Mouse (Mus musculus): ENCODE results near the gene Ciao1. TPM values are rescaled to one million over a fixed set of nuclear protein-coding genes. Genes with fewer than 3 reads are reported as not detected.
"Not testable (repeated sequence)": the region's sequence is repeated elsewhere in the genome, so short reads cannot be mapped to it uniquely, and the experiment has no call there.

Gene Ciao1
- total RNA-seq (2021), result 10 to 100 TPM; 48.4 to 53.4 TPM
- long read RNA-seq, experiment 1, transcript Ciao1-201 (7 exons, 3,075 nt), result major isoform, 23 of 27 reads
- long read RNA-seq, experiment 1, partial matches to known transcripts, result 1 of 27 reads
- long read RNA-seq, experiment 1, other reads (novel, unspliced or antisense), result 3 of 27 reads
- long read RNA-seq, experiment 2, transcript Ciao1-201 (7 exons, 3,075 nt), result major isoform, 18 of 20 reads
- long read RNA-seq, experiment 2, partial matches to known transcripts, result 2 of 20 reads
- long read RNA-seq, experiment 2, other reads (novel, unspliced or antisense), result 0 of 20 reads

DNA sequence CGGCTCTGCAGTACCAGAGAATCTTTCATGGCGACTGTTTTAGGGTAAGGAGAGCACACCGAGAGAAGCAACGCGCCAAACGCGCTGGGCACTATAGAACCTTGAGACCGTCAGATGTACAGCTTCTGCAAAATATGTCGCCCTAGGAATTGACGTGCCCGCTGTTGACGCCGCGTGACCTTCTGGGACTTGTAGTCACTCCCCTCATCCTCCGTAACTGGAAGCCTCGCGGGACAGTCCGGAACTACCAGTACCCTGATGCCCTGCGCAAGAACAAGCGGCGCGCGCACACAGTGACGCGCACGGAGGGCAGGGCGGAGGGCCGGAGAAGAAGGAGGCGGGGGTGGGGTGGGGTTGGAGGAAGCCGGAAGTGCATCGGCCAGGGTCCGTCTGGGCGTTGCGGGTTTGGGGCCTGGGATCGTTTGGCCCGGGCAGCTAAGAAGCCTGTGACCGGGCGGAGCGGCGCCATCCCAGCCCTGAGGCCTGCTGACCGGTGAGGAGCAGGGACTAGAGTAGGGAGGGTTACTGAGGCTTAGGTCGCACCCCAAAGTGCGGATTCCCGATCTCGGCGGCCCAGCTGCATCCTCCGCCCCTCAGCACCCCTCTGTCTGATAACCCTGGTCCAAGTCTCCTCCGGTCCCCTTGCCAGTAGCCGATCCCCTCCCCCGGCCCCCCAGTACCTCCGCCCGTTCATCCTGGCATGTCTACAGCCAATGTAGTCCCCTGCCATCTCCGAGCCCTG, at the start of gene Ciao1, which contains the start of gene Tmem127:
Gene Ciao1, minus strand, starts transcription at position 225 of the 742 bp plus-strand sequence.
Gene Tmem127, plus strand, starts transcription at position 317 of the 742 bp plus-strand sequence.
- TF ChIP-seq CTCF (IDR thresholded peaks at IDR 0.05), result no peak
- Histone ChIP-seq H3K27ac (peak within 1 kb of the TSS; percentile 97), H3K4me3 (peak within 1 kb of the TSS; percentile 94)
- DNase-seq, result peak; percentile 99
- intact Hi-C loops (cut with DNase I), result loop anchor here (2.0 kb wide), 1 partner anchor 93 kb away; no protein-coding TSS in a partner anchor

DNA sequence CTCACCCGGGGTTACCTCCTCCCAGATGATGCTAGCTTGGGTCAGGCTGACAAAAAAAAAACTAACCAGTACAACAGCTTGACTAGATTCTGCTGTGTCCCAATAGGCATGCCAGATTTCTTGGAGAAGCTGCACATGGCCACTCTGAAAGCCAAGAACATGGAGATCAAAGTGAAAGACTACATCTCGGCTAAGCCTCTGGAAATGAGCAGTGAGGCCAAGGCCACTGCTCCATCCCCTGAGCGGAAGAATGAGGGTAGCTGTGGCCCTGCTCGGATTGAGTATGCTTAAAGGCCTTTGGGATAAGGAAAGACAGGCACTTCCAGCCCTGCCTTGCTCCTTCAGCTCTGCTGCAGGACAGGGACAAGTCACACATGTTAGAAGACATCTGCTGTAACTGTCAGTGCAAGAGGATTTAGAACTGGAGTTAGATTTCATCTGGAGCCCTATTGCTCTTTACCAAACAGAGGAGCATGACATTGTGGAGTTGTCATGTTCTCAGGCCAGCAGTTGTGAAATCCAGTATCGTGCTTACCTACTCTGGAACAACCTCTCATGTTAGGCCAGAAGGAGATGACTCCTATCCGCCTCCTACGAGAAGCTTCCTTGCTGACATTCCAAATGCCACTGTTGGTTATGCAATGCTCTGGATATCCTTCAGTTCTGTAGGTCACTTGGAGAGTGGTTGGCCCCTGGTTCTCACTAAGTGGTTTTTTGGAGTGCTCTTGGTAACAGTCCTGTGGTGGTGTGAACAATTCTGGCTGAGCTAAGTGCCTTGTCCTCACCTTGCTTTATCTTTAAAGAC, 49.6 kb upstream of the Ciao1 start:
- intact Hi-C loops (cut with DNase I), result loop anchor here (5.0 kb wide), 1 partner anchor 45 kb away; no protein-coding TSS in a partner anchor
- Histone ChIP-seq H3K4me3 (peak overlapping the region; percentile 13; the same call in 1 of the 2 replicates), H3K27ac (peak overlapping the region; percentile 92)
- no peak for TF ChIP-seq CTCF (IDR thresholded peaks at IDR 0.05)
- peak; percentile 64 for DNase-seq

DNA sequence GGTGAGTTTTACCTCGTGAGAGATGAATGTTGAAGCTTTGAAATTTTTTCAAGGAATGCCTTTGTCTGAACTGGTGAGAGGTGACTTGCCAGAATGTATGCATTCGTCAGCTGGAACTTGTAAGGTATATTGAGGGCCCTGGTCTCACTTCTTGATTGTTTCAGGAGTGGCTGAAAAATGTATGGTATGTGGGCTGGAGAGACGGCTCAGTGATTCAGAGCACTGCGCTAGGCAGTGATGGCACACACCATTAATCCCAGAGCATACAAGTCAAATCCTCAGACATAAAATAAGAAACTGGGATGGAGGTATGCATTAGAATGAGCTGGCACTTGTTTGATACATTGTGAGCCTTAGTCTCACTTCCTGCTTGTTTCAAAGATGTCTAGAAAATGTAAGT, 44.6 kb upstream of the Ciao1 start:
- DNase-seq, result no peak
- TF ChIP-seq CTCF (IDR thresholded peaks at IDR 0.05), result no peak
- H3K27ac ChIP-seq, result no peak overlapping the region
- intact Hi-C loops (cut with DNase I), result no loop called here
- no peak overlapping the region for H3K4me3 ChIP-seq

DNA sequence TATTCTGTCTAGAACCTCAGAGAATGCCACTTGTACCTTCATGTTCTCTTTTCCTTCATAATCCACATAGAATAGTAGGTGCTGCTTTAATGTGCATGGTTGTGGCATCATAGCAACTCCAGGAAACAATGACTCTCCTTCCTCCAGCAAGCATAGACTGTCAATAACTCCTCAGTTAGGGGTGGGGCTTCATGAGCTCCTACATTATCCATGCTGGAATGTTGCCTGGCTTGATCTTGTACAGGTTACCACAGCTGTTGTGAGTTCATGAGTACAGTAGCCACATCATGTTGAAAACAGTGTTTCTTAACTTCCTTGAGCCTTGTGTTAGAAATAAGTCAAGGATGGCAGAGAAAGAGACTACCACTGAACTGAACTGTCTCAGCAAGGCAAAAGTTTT, 30.5 kb upstream of the Ciao1 start:
- intact Hi-C loops (cut with DNase I), result no loop called here
- no peak overlapping the region for H3K27ac ChIP-seq
- H3K4me3 ChIP-seq, result no peak overlapping the region
- TF ChIP-seq CTCF (IDR thresholded peaks at IDR 0.05), result no peak
- no peak for DNase-seq

DNA sequence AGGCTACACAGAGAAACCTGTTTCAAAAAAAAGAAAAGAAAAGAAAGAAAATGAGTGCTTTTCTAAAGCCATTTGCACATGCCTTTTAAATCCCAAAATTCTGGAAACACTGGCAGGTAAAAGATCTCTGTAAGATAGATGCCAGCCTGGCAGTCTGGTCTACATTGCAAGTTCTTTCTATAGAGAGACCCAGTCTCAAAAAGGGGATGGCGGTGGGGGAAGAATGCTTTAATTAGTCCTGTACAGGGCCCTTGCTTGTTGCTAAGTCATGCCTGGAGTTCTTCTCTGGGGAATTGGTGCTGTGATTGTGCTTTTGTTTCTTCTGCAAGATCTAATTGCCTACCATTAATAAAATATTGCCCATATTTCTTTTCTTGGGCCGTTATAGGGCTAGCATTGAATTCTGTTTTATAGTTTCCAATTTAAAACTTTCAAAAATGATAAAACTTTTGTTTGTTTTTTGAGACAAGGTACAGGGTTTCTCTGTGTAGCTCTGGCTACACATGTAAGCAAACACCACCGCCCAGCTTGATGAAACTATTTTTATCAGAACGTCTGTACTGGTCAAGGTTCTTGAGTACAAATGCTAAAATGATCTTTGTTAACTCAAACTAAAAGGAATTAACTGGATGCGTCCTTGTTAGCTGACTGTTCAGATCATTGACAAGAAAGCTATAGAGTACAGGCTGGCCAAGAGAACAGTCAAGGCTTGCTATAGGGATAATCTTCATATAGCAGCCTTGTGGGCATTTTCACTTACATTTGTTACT, 28.1 kb upstream of the Ciao1 start:
- Histone ChIP-seq H3K27ac (peak overlapping the region; percentile 86), H3K4me3 (peak overlapping the region; percentile 61)
- no peak for DNase-seq
- intact Hi-C loops (cut with DNase I), result no loop called here
- no peak for TF ChIP-seq CTCF (IDR thresholded peaks at IDR 0.05)

DNA sequence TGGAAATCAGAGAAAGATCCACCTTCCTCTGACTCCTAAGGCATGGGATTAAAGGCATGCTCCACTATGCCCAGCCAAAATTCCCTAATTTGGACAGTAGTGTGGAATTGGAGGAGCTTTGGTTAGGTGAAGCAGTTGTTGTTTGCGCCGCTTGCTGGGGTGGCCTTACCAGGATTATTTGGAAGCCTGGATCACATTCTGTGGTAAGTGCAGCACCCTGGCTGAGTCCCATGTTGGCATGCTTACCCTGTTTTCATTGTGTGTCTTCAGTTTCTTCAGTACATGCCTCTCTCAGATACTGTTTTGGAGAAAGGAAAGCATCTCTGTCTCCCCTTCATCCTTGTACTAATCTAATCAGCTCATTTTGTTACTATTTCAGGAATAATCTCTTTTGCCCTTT, 27.0 kb upstream of the Ciao1 start:
- H3K27ac ChIP-seq, result peak overlapping the region; percentile 86
- intact Hi-C loops (cut with DNase I), result no loop called here
- no peak for TF ChIP-seq CTCF (IDR thresholded peaks at IDR 0.05)
- peak; percentile 67 for DNase-seq
- peak overlapping the region; percentile 61 for H3K4me3 ChIP-seq

DNA sequence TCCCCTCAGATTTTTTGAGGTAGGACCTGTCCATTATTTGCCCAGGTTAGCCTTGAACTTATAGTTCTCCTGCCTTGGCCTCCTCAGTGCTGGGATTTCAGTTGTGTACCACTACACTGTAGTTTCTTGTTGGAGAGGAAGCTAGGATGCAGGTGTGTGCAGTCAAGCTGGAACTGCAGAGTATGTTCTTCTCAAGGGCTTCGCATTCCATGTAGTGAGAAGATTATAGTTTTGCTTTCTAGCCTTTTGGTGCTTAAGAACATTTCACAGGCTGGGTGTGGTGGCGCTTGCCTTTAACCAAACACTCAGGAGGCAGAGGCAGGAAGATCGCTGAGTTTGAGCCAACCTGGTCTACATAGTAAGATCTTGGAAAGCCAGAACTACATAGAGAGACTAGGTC, 25.2 kb upstream of the Ciao1 start:
- H3K27ac ChIP-seq, result peak overlapping the region; percentile 99
- no peak for TF ChIP-seq CTCF (IDR thresholded peaks at IDR 0.05)
- peak overlapping the region; percentile 100 for H3K4me3 ChIP-seq
- intact Hi-C loops (cut with DNase I), result no loop called here
- DNase-seq, result no peak

DNA sequence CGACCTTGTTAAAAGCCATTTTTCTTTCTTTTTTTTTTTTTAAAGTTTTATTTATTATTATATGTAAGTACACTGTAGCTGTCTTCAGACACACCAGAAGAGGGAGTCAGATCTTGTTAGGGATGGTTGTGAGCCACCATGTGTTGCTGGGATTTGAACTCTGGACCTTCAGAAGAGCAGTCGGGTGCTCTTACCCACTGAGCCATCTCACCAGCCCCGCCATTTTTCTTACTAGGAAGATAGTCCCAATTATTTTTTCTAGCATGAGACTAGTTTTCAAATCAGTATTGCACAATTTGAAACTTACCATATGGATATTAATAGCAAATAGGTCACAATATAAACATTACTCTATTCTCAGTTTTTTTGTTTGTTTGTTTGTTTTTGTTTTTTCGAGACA, 24.4 kb upstream of the Ciao1 start:
- DNase-seq; intact Hi-C loops (cut with DNase I): not testable (repeated sequence)
- H3K4me3 ChIP-seq, result peak overlapping the region; percentile 100
- H3K27ac ChIP-seq, result peak overlapping the region; percentile 99

DNA sequence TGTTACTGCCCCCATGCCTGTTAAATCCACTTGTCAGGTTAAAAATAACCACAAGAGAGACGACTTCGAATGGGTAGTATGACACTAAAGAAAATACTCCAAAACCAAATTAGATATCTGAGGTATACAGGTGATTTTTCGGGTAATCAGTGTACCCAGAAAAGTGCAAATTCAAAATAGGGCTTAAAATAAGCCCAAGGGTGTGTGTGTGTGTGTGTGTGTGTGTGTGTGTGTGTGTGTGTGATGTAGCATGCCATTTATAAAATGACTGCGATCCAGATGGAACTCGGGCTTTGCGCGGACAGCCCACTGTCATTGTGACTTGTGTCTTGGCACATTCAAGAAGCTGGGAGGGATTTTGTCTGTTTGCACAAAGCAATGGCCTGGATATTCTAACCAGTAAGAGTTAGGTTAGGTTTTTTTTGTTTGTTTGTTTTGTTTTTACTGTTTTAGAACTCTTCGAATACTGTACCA, 23.5 kb upstream of the Ciao1 start:
- TF ChIP-seq CTCF (IDR thresholded peaks at IDR 0.05), result no peak
- DNase-seq, result peak; percentile 59
- Histone ChIP-seq H3K4me3 (peak overlapping the region; percentile 100), H3K27ac (peak overlapping the region; percentile 99)
- intact Hi-C loops (cut with DNase I), result no loop called here

DNA sequence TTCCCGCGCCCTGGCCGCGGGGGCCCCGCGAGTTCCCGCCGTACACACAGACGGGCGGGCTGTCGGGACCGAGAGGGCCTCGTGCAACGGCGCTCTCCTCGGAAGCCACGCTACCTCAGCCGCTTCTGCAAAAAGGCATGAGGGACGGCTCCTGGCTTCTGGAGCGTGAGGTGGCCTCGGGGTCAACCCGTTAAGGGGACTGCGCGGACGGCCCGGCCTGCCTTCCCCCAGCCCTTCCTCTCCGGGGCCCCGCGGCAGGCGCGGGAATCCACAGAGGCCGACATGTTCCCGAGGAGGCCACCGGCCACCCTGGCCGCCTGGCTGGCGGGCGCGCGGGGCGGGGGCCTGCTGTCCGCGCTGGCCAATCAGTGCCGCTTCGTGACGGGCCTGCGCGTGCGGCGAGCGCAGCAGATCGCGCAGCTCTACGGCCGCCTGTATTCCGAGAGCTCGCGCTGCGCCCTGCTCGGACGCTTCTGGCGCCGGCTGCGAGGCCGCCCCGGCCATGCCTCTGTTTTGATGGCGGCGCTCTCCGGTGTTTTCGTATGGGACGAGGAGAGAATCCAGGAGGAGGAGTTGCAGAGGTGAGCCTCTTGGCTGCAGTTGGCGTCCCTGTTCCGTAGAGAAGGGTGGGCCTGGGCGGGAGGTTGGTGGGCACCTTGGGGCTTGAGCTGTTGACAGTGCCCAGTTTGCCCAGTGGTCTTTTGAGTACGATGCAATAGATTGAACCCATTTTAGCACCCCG, 22.9 kb upstream of the Ciao1 start:
- Histone ChIP-seq H3K27ac (peak overlapping the region; percentile 99), H3K4me3 (peak overlapping the region; percentile 100)
- intact Hi-C loops (cut with DNase I), result no loop called here
- DNase-seq, result peak; percentile 96
- no peak for TF ChIP-seq CTCF (IDR thresholded peaks at IDR 0.05)

Data from gastrocnemius, adult 2 months (tissue).